Comparison of ENCODE assay signal across 9 mouse cellular contexts in genomic region chr14:27192450-27192849, GRCm38 (mm10).
A peak's percentile ranks its signal among the peaks of the same experiment; 100 is the strongest.
DNase-seq lines count a peak whose midpoint lies in the region; ATAC-seq lines count a peak whose summit lies in the region.
"Had no signal": no experiment of that assay in that cellular context is flagged by ENCODE, and none has a peak within 500 bp of the region (broad histone marks: within the 10 kb centered on the region; RNA-seq: fewer than 3 reads in every experiment).

No protein-coding gene starts in this region.

- H3K4me3 ChIP-seq in midbrain, embryonic 14.5 days (replicated peaks; ENCODE audit: low read depth, low read length) = no peak overlapping the region
- no peak overlapping the region for H3K4me3 ChIP-seq in midbrain, embryonic 16.5 days (ENCODE audit: low read depth, low read length)
- no peak overlapping the region for H3K4me3 ChIP-seq in limb, embryonic 10.5 days
- no peak overlapping the region for H3K4me3 ChIP-seq in hindbrain, embryonic 10.5 days

- ATAC-seq in midbrain, embryonic 14.5 days (ENCODE audit: low FRiP score, low TSS enrichment) = no peak
- no peak for ATAC-seq in midbrain, embryonic 16.5 days

- no peak overlapping the region for H3K4me2 ChIP-seq in midbrain, embryonic 14.5 days (ENCODE audit: low read length)
- no peak overlapping the region for H3K4me2 ChIP-seq in midbrain, embryonic 16.5 days (ENCODE audit: low read length)

- DNase-seq in cerebellum, postnatal 10 days = peak; percentile 49 to 50
- no peak for DNase-seq in cerebellum, adult 9-11 months
- DNase-seq in midbrain, embryonic 14.5 days = peak; percentile 30
- peak; percentile 51 for DNase-seq in limb, embryonic 10.5 days (ENCODE audit: low spot score)
- peak; percentile 24 to 67 for DNase-seq in spleen, postnatal 10 days (ENCODE audit: low spot score in 2 of 2)
- no peak for DNase-seq in urinary bladder, adult 18-20 months (ENCODE audit: low spot score in 2 of 2)
- DNase-seq in hindbrain, embryonic 10.5 days (ENCODE audit: low spot score) = no peak

- no peak overlapping the region for H3K9ac ChIP-seq in midbrain, embryonic 14.5 days (replicated peaks; ENCODE audit: low read length)
- no peak overlapping the region for H3K9ac ChIP-seq in midbrain, embryonic 16.5 days (ENCODE audit: low read depth, low read length)

- H3K36me3 ChIP-seq in midbrain, embryonic 14.5 days (ENCODE audit: control insufficient read depth, insufficient read depth, low read length) = no peaks in the 10 kb centered on the region
- no peaks in the 10 kb centered on the region for H3K36me3 ChIP-seq in midbrain, embryonic 16.5 days (ENCODE audit: control insufficient read depth, insufficient read depth, low read length)
- no peaks in the 10 kb centered on the region for H3K36me3 ChIP-seq in limb, embryonic 10.5 days
- no peaks in the 10 kb centered on the region for H3K36me3 ChIP-seq in hindbrain, embryonic 10.5 days

- no peaks in the 10 kb centered on the region for H3K9me3 ChIP-seq in midbrain, embryonic 14.5 days (ENCODE audit: control insufficient read depth, low read length)
- no peaks in the 10 kb centered on the region for H3K9me3 ChIP-seq in midbrain, embryonic 16.5 days (replicated peaks; ENCODE audit: control insufficient read depth, low read length, poor library complexity, severe bottlenecking)
- H3K9me3 ChIP-seq in limb, embryonic 10.5 days (replicated peaks) = no peaks in the 10 kb centered on the region
- no peaks in the 10 kb centered on the region for H3K9me3 ChIP-seq in hindbrain, embryonic 10.5 days

- 46% methylated on average over 3 of the region's 3 CpGs for WGBS in midbrain, embryonic 14.5 days
- 45% methylated on average over 3 of the region's 3 CpGs for WGBS in midbrain, embryonic 16.5 days
- WGBS in limb, embryonic 10.5 days = 32% methylated on average over 3 of the region's 3 CpGs
- WGBS in hindbrain, embryonic 10.5 days = 47% methylated on average over 3 of the region's 3 CpGs

- H3K27ac ChIP-seq in midbrain, embryonic 14.5 days (replicated peaks; ENCODE audit: low read depth, low read length) = no peak overlapping the region
- H3K27ac ChIP-seq in midbrain, embryonic 16.5 days (ENCODE audit: low read length) = no peak overlapping the region
- H3K27ac ChIP-seq in limb, embryonic 10.5 days = no peak overlapping the region
- H3K27ac ChIP-seq in hindbrain, embryonic 10.5 days = no peak overlapping the region
- H3K27ac ChIP-seq: macrophage had no signal

- no peaks in the 10 kb centered on the region for H3K4me1 ChIP-seq in midbrain, embryonic 14.5 days (ENCODE audit: control insufficient read depth, insufficient read depth, low read length)
- no peaks in the 10 kb centered on the region for H3K4me1 ChIP-seq in midbrain, embryonic 16.5 days (ENCODE audit: control insufficient read depth, insufficient read depth, low read length)
- peaks cover 10% of the 10 kb centered on the region for H3K4me1 ChIP-seq in limb, embryonic 10.5 days
- H3K4me1 ChIP-seq in hindbrain, embryonic 10.5 days (replicated peaks) = no peaks in the 10 kb centered on the region

- H3K27me3 ChIP-seq in midbrain, embryonic 14.5 days (ENCODE audit: control insufficient read depth, insufficient read depth, low read length) = no peaks in the 10 kb centered on the region
- H3K27me3 ChIP-seq in midbrain, embryonic 16.5 days (ENCODE audit: control insufficient read depth, insufficient read depth, low read depth, low read length) = no peaks in the 10 kb centered on the region
- H3K27me3 ChIP-seq in limb, embryonic 10.5 days (ENCODE audit: low read depth, poor library complexity, severe bottlenecking) = no peaks in the 10 kb centered on the region
- no peaks in the 10 kb centered on the region for H3K27me3 ChIP-seq in hindbrain, embryonic 10.5 days (ENCODE audit: insufficient read depth, poor library complexity, severe bottlenecking)

Comparison
In these comparisons a context has a peak if more than half of its experiments do, and no peak if none do; other contexts are left out.
1. DNase-seq: peak in cerebellum, postnatal 10 days (2 of 2), midbrain, embryonic 14.5 days (single experiment), limb, embryonic 10.5 days (single experiment) and spleen, postnatal 10 days (2 of 2); none in cerebellum, adult 9-11 months (single experiment), urinary bladder, adult 18-20 months (0 of 2) and hindbrain, embryonic 10.5 days (single experiment).